Mouse (Mus musculus): Measurements from ENCODE around the gene Tie1. TPM values are rescaled to one million over a fixed set of nuclear protein-coding genes. Genes with fewer than 3 reads are reported as not detected.

Gene Tie1
- polyA plus RNA-seq (2012; ENCODE audit: low replicate concordance), result 0.30 and 3.2 TPM in 2 replicates

GRCm38 (mm10) chr4:118489717-118490132, at the start of gene Tie1:
Gene Tie1 (minus strand): TSS chr4:118490061.

GRCm38 (mm10) chr4:118526408-118527334, 36.8 kb upstream of the Tie1 start, which contains the start of gene 2610528J11Rik:
Gene 2610528J11Rik (plus strand): TSS chr4:118526999.

DNA sequence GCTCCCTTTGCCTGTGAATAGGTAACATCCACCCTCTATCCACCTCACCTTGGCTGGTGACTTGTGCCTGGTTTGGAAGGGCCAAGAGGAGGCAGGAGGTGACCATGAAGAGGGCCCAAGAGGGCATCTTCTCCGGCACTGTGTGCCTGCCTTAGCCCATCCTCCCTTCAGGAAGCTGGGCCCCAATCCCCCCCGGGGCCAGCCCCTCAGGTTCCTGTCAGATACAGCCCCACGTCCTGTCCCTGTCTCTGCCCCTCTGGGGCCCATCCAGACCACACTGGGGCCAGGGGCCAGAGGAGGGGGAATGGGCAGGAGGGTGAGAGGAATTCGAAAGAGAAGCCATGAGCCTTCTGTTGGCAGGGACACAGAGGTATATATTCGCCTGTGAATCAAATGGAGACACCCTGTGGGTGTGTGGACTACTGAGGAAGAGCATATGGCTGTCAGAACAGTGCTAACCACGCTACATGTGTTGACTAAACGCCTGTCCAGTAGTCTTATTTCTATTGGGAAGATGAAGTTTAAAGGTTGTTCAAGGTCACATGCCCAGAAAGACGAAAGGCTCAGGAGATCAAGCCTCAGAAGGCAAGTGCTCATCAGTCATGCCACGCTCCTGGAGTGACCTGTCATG, 32.4 kb downstream of the Tie1 start, which contains the start of gene Mpl:
Mpl (minus strand) TSS at position 169 of the 631 bp plus-strand sequence.

GRCm38 (mm10) chr4:118436820-118437603, 52.8 kb downstream of the Tie1 start, which contains the start of gene Cdc20:
Gene Cdc20 (minus strand): TSS chr4:118437352.

GRCm38 (mm10) chr4:118427768-118428451, 62.0 kb downstream of the Tie1 start, which contains the start of gene Elovl1:
Gene Elovl1 (plus strand): TSS chr4:118428093.

Other genes with a start within 250 kb of the Tie1 start
- gene Ptprf, start 198.7 kb downstream of the Tie1 start, polyA plus RNA-seq (2012; ENCODE audit: low replicate concordance), result 2.2 and 4.6 TPM in 2 replicates
- 66.3 and 240 TPM in 2 replicates for gene Szt2, start 80.8 kb downstream of the Tie1 start, polyA plus RNA-seq (2012; ENCODE audit: low replicate concordance)
- gene Med8, start 80.7 kb downstream of the Tie1 start, polyA plus RNA-seq (2012; ENCODE audit: low replicate concordance), result 5.4 and 18.5 TPM in 2 replicates
- gene Elovl1, start 62.0 kb downstream of the Tie1 start, polyA plus RNA-seq (2012; ENCODE audit: low replicate concordance), result 58.5 and 69.7 TPM in 2 replicates
- 28.5 and 36.8 TPM in 2 replicates for gene Cdc20, start 52.7 kb downstream of the Tie1 start, polyA plus RNA-seq (2012; ENCODE audit: low replicate concordance)
- 0.80 and 1.3 TPM in 2 replicates for gene Mpl, start 32.5 kb downstream of the Tie1 start, polyA plus RNA-seq (2012; ENCODE audit: low replicate concordance)
- not detected in 2 replicates for gene 2610528J11Rik, start 36.9 kb upstream of the Tie1 start, polyA plus RNA-seq (2012; ENCODE audit: low replicate concordance)
- not detected in 2 replicates for gene Tmem125, start 54.0 kb upstream of the Tie1 start, polyA plus RNA-seq (2012; ENCODE audit: low replicate concordance)
- 0.03 TPM in 1 of 2 replicates, not detected in the other for gene Cfap57, start 130.7 kb upstream of the Tie1 start, polyA plus RNA-seq (2012; ENCODE audit: low replicate concordance)
- 9.7 and 15.6 TPM in 2 replicates for gene Ebna1bp2, start 130.7 kb upstream of the Tie1 start, polyA plus RNA-seq (2012; ENCODE audit: low replicate concordance)
- not detected in 2 replicates for gene Olfr62, start 168.9 kb upstream of the Tie1 start, polyA plus RNA-seq (2012; ENCODE audit: low replicate concordance)
- not detected in 2 replicates for gene Olfr1342, start 202.7 kb upstream of the Tie1 start, polyA plus RNA-seq (2012; ENCODE audit: low replicate concordance)
- not detected in 2 replicates for gene Olfr1341, start 213.5 kb upstream of the Tie1 start, polyA plus RNA-seq (2012; ENCODE audit: low replicate concordance)
- gene Olfr1340, start 230.1 kb upstream of the Tie1 start, polyA plus RNA-seq (2012; ENCODE audit: low replicate concordance), result not detected in 2 replicates
- not detected in 2 replicates for gene Olfr1339, start 242.1 kb upstream of the Tie1 start, polyA plus RNA-seq (2012; ENCODE audit: low replicate concordance)